Mouse (Mus musculus) heart, embryonic 14.5 days (tissue): ENCODE measurements around the gene Tstd2. TPM values are rescaled to one million over a fixed set of nuclear protein-coding genes. Genes with fewer than 3 reads are reported as not detected.

Experiments
- ATAC-seq: fragments of 200-750 bp; cut with Nextera tagmentation; 2 replicates; pipeline ENCODE4 v1.8.0; 2017; ENCODE audit warnings: low read depth, moderate TSS enrichment; ENCODE audit not compliant: insufficient number of reproducible peaks, insufficient read depth, low FRiP score
- H3K27ac ChIP-seq, 2 experiments: fragments of 200-500 bp in 1 of 2; fragments of 300-500 bp in 1 of 2; sonication (generic) in 1 of 2; replicated peaks in 1 of 2; 2 replicates each; pipeline ENCODE4 v1.5.1; 2012 to 2014; ENCODE audit warnings: low read depth in 2 of 2, low read length in 2 of 2, control low read depth in 1 of 2, mild to moderate bottlenecking in 1 of 2, mixed read lengths in 1 of 2; ENCODE audit not compliant: control insufficient read depth in 1 of 2, insufficient read depth in 1 of 2
- H3K27me3 ChIP-seq: fragments of 300-500 bp; sonication (generic); 2 replicates; pipeline ENCODE4 v1.6.1; 2014; ENCODE audit warnings: mild to moderate bottlenecking, low read length, control low read depth; ENCODE audit not compliant: control insufficient read depth, insufficient read depth
- H3K36me3 ChIP-seq: fragments of 300-500 bp; sonication (generic); 2 replicates; pipeline ENCODE4 v1.6.1; 2014; ENCODE audit warnings: mild to moderate bottlenecking, control low read depth, low read length, mixed read lengths; ENCODE audit not compliant: control insufficient read depth, insufficient read depth
- H3K4me1 ChIP-seq, 2 experiments: fragments of 200-500 bp in 1 of 2; fragments of 300-500 bp in 1 of 2; sonication (generic) in 1 of 2; 2 replicates each; pipeline ENCODE4 v1.6.1; 2012 to 2014; ENCODE audit warnings: low read length in 2 of 2, control low read depth in 1 of 2, mixed read lengths in 1 of 2; ENCODE audit not compliant: control insufficient read depth in 2 of 2, insufficient read depth in 2 of 2
- H3K4me2 ChIP-seq: fragments of 300-500 bp; sonication (generic); 2 replicates; pipeline ENCODE4 v1.6.1; 2014; ENCODE audit warnings: mild to moderate bottlenecking, low read length
- H3K4me3 ChIP-seq, 2 experiments: fragments of 200-500 bp in 1 of 2; fragments of 300-500 bp in 1 of 2; sonication (generic) in 1 of 2; 2 replicates each; pipeline ENCODE4 v1.5.1; 2012 to 2014; ENCODE audit warnings: low read length in 2 of 2, mild to moderate bottlenecking in 2 of 2, control low read depth in 1 of 2, low read depth in 1 of 2, moderate library complexity in 1 of 2; ENCODE audit not compliant: control insufficient read depth in 1 of 2, insufficient read depth in 1 of 2
- H3K9ac ChIP-seq: fragments of 300-500 bp; sonication (generic); 2 replicates; pipeline ENCODE4 v1.6.1; 2014; ENCODE audit warnings: mild to moderate bottlenecking, low read length
- H3K9me3 ChIP-seq: fragments of 300-500 bp; sonication (generic); 2 replicates; pipeline ENCODE4 v1.6.1; 2016; ENCODE audit warnings: low read length, control low read depth; ENCODE audit not compliant: control insufficient read depth
- WGBS: fragments of 180-500 bp; shearing (Covaris S2); extraction: QIAGEN DNeasy Blood & Tissue Kit; methylation state at CpG from one replicate; pipeline ENCODE4 v1.1.7; 2014; 5-methylcytosine and 5-hydroxymethylcytosine counted together
- polyA plus RNA-seq: library from polyadenylated mRNA; unstranded; fragments of >200 nt; fragmentation: Nextera tagmentation; extraction: Ambion mirVana; gene quantifications from 2 replicates; pipeline ENCODE4 v1.2.1, GENCODE M21; 2014

Gene Tstd2
- polyA plus RNA-seq, 1 experiment from 2014 or later, result 24.3 TPM

DNA sequence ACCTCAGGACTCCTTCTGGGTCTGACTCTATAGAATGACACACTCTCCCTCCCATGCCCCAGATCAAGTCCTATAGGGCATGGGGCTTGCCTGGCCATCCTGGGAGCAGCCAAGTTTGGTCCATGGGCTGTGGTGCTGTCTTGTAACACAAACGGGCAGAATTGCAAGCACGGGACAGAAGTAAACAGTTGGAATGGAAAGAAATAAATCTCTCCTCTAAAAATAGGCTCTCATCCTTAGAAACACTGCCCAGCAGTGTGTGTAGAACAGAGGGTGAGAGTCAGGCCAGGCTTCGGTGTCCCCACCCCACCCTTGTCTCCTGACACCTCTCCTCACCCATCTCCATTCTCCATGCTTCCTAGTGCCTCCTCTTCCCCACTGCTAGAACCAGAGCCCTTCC, 70.4 kb downstream of the Tstd2 start:
- Histone ChIP-seq H3K9me3 (no peaks in the 10 kb centered on the region), H3K4me3 (no peak overlapping the region), H3K9ac (no peak overlapping the region), H3K4me1 (peaks cover 43 to 66% of the 10 kb centered on the region in 2 experiments), H3K27me3 (no peaks in the 10 kb centered on the region), H3K4me2 (no peak overlapping the region), H3K36me3 (peaks cover 62% of the 10 kb centered on the region), H3K27ac (no peak overlapping the region)
- ATAC-seq, result no peak
- WGBS, result 56% methylated on average over 3 of the region's 3 CpGs

DNA sequence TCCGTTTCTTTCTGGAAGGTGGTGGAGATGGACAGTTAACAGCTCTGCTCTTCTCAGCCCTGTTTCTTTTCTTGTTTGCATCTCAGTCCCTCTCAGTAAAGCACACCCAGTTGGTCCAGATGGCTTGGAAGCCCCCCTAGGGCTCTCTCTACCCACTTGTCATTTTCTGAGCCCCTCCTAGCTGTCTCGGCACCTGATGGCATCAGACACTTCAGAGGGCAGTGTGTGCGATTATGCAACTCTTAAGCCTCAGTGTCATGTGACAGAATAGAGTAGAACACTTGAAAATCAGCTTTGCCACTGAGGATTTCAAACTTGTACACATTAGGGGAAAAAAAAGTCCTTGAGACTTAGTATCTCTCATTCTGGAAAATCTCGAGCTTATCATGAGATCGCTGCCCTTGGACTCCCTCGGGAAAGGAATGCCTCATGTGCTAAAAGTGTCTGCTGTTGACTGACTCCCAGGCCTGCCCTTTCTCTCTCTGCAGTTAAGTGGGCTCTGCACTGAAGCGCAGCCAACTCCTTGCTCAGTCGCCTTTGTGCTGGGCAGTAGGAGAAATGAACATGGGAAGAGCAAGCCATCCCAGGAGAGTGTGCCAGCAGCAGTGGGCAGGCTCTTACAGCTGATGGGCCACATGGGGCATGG, 72.7 kb downstream of the Tstd2 start:
- 14% methylated on average over 8 of the region's 8 CpGs for WGBS
- H3K9ac ChIP-seq, result peak overlapping the region; percentile 10; the same call in 1 of the 2 replicates
- no peaks in the 10 kb centered on the region for H3K27me3 ChIP-seq
- 0 out of 2 replicates have a peak overlapping the region, but pooled peaks have one; percentile 7 for H3K4me2 ChIP-seq
- no peak; the same call in 1 of the 2 replicates for ATAC-seq
- H3K36me3 ChIP-seq, result peaks cover 66% of the 10 kb centered on the region
- no peak overlapping the region for H3K4me3 ChIP-seq
- H3K27ac ChIP-seq, result peak overlapping the region; percentile 81 to 85
- H3K9me3 ChIP-seq, result no peaks in the 10 kb centered on the region
- H3K4me1 ChIP-seq, result peaks cover 32 to 63% of the 10 kb centered on the region in 2 experiments

DNA sequence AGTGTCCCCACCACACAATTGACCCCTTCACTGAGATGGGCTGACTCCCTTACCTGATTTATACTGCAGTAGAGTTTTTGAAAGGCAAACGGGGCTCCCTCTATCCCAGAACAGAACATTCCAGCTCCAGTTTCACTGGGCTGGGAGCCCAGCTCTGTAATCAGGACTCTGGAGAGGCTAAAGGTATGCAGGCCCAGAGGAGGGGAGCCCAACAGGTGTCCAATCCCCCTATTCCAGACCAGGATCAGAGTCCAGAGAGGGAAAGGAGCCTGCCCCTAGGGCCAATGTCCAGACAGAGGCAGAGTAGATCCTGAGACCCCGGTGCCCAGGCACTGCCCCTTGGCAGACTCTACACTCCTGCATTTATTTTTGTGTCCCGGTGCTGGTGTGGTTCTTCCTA, 73.5 kb downstream of the Tstd2 start:
- Histone ChIP-seq H3K4me2 (peak overlapping the region; percentile 1; the same call in 1 of the 2 replicates), H3K27ac (peak overlapping the region; percentile 81 to 85), H3K4me3 (no peak overlapping the region), H3K36me3 (peaks cover 64% of the 10 kb centered on the region), H3K9ac (peak overlapping the region; percentile 32; the same call in 1 of the 2 replicates), H3K9me3 (no peaks in the 10 kb centered on the region), H3K27me3 (no peaks in the 10 kb centered on the region), H3K4me1 (peaks cover 34 to 66% of the 10 kb centered on the region in 2 experiments)
- 61% methylated on average over 3 of the region's 3 CpGs for WGBS
- peak; percentile 54; the same call in 1 of the 2 replicates for ATAC-seq

Other genes with a start within 250 kb of the Tstd2 start
- 0.13 and 0.19 TPM in 2 replicates for gene Ccdc180, start 248.4 kb downstream of the Tstd2 start, polyA plus RNA-seq
- 19.1 and 19.5 TPM in 2 replicates for gene Tdrd7, start 173.4 kb downstream of the Tstd2 start, polyA plus RNA-seq
- gene Tmod1, start 99.8 kb downstream of the Tstd2 start, polyA plus RNA-seq, result 220 and 230 TPM in 2 replicates
- 41.9 and 44.0 TPM in 2 replicates for gene Ncbp1, start 81 bp downstream of the Tstd2 start, polyA plus RNA-seq
- gene Xpa, start 57.6 kb upstream of the Tstd2 start, polyA plus RNA-seq, result 16.6 and 17.7 TPM in 2 replicates
- gene Foxe1, start 204.9 kb upstream of the Tstd2 start, polyA plus RNA-seq, result not detected in 2 replicates